26 mouse cellular contexts compared by ENCODE assay signal in the genomic region with DNA sequence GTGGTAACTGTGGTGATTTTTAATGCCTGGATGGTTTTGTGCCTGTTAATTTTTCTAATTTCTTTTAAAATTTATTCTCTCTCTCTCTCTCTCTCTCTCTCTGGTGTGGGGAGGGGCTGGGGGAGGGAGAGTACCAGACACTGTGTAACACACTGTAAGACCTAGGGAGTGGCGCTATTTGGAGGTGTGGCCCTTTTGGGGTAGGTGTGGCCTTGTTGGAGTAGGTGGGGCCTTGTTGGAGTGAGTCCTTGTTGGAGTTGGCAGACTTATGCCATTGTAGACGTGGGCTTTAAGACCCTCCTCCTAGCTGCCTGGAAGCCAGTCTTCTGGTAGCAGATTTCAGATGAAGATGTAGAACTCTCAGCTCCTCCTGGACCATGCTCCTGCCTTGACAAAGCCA.
"Had no signal": no experiment of that assay in that cellular context is flagged by ENCODE, and none has a peak within 500 bp of the region (broad histone marks: within the 10 kb centered on the region; RNA-seq: fewer than 3 reads in every experiment).

No protein-coding gene starts in this region.

- H3K27ac ChIP-seq: embryonic facial prominence, embryonic 10.5 days; embryonic facial prominence, embryonic 12.5 days; embryonic facial prominence, embryonic 13.5 days; embryonic facial prominence, embryonic 15.5 days; forebrain, embryonic 12.5 days; forebrain, embryonic 13.5 days; forebrain, embryonic 15.5 days; gastrocnemius, adult 2 months; heart, adult 2 months; heart, embryonic 10.5 days had no signal

- H3K9me3 ChIP-seq: embryonic facial prominence, embryonic 10.5 days; embryonic facial prominence, embryonic 12.5 days; embryonic facial prominence, embryonic 15.5 days; forebrain, embryonic 12.5 days; forebrain, embryonic 15.5 days; heart, embryonic 10.5 days had no signal

- ATAC-seq: forebrain, embryonic 13.5 days; forebrain, embryonic 14.5 days; forebrain, embryonic 15.5 days; forebrain, embryonic 16.5 days; forebrain, postnatal 0 days had no signal

- H3K4me3 ChIP-seq: embryonic facial prominence, embryonic 10.5 days; embryonic facial prominence, embryonic 12.5 days; embryonic facial prominence, embryonic 13.5 days; embryonic facial prominence, embryonic 15.5 days; erythroblast, embryonic 14.5 days; forebrain, embryonic 12.5 days; forebrain, embryonic 13.5 days; forebrain, embryonic 15.5 days; gastrocnemius, adult 2 months; heart, adult 2 months; heart, embryonic 10.5 days had no signal

- H3K9ac ChIP-seq: embryonic facial prominence, embryonic 12.5 days; embryonic facial prominence, embryonic 13.5 days; embryonic facial prominence, embryonic 15.5 days; forebrain, embryonic 12.5 days; forebrain, embryonic 13.5 days; forebrain, embryonic 15.5 days; forebrain, postnatal 0 days had no signal

- H3K4me2 ChIP-seq: embryonic facial prominence, embryonic 12.5 days; embryonic facial prominence, embryonic 13.5 days; embryonic facial prominence, embryonic 15.5 days; forebrain, embryonic 12.5 days; forebrain, embryonic 13.5 days; forebrain, embryonic 15.5 days had no signal

- DNase-seq: cerebellum, adult 9-10 months; cerebellum, adult 9-11 months; cerebellum, postnatal 10 days; cerebellum, postnatal 14 days; cerebellum, postnatal 25 days; cerebellum, postnatal 36 days; embryo, embryonic 11 days; forebrain, postnatal 0 days; gastrocnemius, adult 2 months; gastrocnemius, postnatal 10 days; gastrocnemius, postnatal 14 days; gastrocnemius, postnatal 25 days; gastrocnemius, postnatal 36 days; heart, adult 18-20 months; heart, adult 2 months had no signal

- H3K27me3 ChIP-seq: forebrain, embryonic 15.5 days had no signal

- H3K36me3 ChIP-seq: embryonic facial prominence, embryonic 10.5 days; embryonic facial prominence, embryonic 12.5 days; embryonic facial prominence, embryonic 13.5 days; embryonic facial prominence, embryonic 15.5 days; forebrain, embryonic 12.5 days; forebrain, embryonic 15.5 days; heart, embryonic 10.5 days had no signal
